Mouse (Mus musculus) Patski (cell line): Measurements from ENCODE around the gene Rapgef3. TPM values are rescaled to one million over a fixed set of nuclear protein-coding genes. Genes with fewer than 3 reads are reported as not detected.

Source experiments
- ATAC-seq: fragments of 100-300 bp; one replicate; pipeline ENCODE4 v1.8.0; 2021
- CTCF ChIA-PET: fragments of 350-600 bp; sonication (Branson Sonifier 250); formaldehyde crosslinking; loops from one replicate; lab custom pipeline; 2022; ENCODE audit warnings: inconsistent platforms; lab: Charles Lee
- POLR2A ChIA-PET: fragments of 350-600 bp; sonication (Branson Sonifier 250); formaldehyde crosslinking; loops from one replicate; lab custom pipeline; 2022; ENCODE audit warnings: antibody characterized with exemption, inconsistent platforms; lab: Charles Lee
- DNase-seq: peaks from one replicate; pipeline ENCODE4 v3.0.0-alpha.2; 2011; ENCODE audit warnings: low read depth, low spot score
- H3K27me3 ChIP-seq: fragments of 371-371 bp; one replicate; pipeline ENCODE4 v1.5.1; 2021
- CTCF ChIP-seq: fragments of 100-300 bp; IDR thresholded peaks from one replicate; pipeline ENCODE4 v1.5.1; 2021
- in situ Hi-C: fragments of 300-500 bp; cut with MboI; formaldehyde crosslinking; loops from 3 replicates; pipeline ENCODE4 v1.11.1; 2018; ENCODE audit warnings: low pct_unique_long_range_greater_than_20kb, mixed read lengths
- polyA plus RNA-seq: library from polyadenylated mRNA; unstranded; gene quantifications from one replicate; pipeline ENCODE4 v1.2.3, GENCODE M21; 2021

Gene Rapgef3
- polyA plus RNA-seq, 1 experiment from 2014 or later, result 22.4 TPM

DNA sequence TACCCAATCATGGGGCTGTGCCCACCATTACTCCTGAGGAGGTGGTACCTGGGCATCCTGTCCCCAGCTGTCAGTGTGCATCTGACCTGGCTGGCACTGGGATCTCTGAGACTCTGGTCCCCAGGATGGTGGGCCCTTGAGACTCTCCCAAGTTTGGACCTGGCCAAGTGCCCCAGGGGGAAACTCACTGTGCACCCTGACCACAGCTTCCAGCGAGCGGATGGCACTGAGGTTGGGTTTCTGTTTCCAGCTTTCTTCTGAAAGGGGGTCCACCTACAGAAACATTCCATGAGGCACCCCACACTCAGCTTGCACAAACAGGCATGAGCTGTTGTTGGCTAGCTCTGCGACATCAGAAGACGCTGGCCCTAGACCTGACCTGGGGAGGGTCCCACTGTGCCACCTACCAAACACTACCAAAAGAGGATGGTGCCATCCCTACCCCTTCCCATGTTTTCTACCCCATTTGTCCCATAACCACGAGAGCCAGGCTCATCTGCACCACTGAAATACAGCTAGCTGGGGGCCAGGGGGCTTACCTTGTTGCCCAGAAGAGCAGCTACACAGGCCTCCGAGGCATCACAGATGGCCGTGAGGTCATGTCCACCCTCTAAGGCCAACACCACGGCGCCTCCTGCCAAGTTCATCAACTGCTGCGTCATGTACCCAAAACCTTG, 27.9 kb upstream of the Rapgef3 start:
- CTCF ChIA-PET, result interaction anchor here (0.9 to 3.0 kb wide), 3 partner anchors 13 to 54 kb away, joined by 3 to 11 read pairs (median 10); no protein-coding TSS in a partner anchor

DNA sequence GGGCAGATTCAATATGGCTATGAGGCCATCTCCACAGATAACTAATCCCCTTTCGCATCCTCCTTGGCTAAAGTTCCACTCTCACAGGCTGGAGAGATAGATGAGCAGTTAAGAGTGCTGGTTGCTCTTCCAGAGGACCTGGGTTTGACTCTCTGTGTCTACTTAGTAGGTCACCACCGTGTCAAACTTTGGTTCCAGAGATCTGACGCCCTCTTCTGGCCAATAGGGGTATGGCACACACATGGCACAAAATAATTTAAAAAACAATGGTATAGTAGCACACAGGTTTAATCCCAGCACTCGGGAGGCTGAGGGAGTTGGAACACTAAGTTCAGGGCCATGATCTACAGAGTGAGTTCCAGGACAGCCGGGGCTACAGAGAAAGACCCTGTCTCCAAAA, 26.5 kb upstream of the Rapgef3 start:
- ChIA-PET CTCF (interaction anchor here (0.8 to 3.0 kb wide), 7 partner anchors 16 to 56 kb away, joined by 3 to 11 read pairs (median 4); no protein-coding TSS in a partner anchor), POLR2A (interaction anchor here (0.9 to 1.9 kb wide), 3 partner anchors 9 to 27 kb away, joined by 4 to 5 read pairs (median 4); no protein-coding TSS in a partner anchor)
- TF ChIP-seq CTCF, result no peak

More for the DNA sequence above, 27.9 kb upstream of the Rapgef3 start:
- POLR2A ChIA-PET, result interaction anchor here (0.9 kb wide), 1 partner anchor 15 kb away, joined by 3 read pairs; no protein-coding TSS in a partner anchor
- DNase-seq, result no peak
- no peaks in the 10 kb centered on the region for H3K27me3 ChIP-seq
- in situ Hi-C loops, result no loop called here
- no peak for TF ChIP-seq CTCF
- ATAC-seq, result no peak

DNA sequence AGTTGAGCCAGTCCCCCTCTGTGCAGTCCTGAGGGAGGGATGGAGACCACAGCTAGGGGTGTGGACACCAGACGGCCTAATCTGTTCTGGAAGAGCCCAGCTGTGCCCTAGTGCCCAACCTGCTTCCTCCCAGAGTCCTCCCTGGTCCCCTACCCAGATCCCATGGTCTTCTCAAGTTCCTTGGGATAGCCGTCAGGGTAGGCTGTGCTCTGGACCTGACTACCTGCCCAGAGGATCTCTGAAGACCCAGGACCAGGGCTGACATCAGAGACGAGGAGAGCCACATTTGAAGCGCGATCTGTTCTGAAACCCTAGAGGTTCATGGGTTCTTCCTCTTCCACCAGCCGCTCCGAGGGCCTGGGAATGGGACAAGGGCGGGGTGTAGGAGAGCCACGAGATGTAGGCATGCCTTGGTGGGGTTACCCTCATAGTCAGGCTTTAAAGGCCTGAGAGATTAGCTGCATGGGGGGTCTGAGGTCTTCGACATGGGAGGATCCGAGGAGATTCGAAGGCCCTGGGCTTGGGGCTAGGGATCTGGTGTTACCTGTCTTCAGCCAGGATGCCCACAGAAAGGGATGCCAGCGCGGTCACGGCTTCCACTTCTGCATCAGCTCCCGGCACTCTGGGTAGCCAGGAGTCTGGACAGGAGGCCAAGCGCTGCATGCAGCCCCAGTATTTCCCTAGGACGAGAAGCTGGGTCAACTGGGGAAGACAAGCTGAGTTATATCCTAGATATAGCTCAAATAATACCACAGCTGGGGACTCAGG, 25.8 kb upstream of the Rapgef3 start:
- CTCF ChIA-PET, result interaction anchor here (0.8 to 3.0 kb wide), 8 partner anchors 11 to 57 kb away, joined by 3 to 11 read pairs (median 4); no protein-coding TSS in a partner anchor
- DNase-seq (no peak), ATAC-seq (no peak)
- H3K27me3 ChIP-seq, result no peaks in the 10 kb centered on the region
- POLR2A ChIA-PET, result interaction anchor here (0.7 to 1.9 kb wide), 4 partner anchors 10 to 28 kb away, joined by 3 to 5 read pairs (median 4); no protein-coding TSS in a partner anchor
- no peak for TF ChIP-seq CTCF
- in situ Hi-C loops, result loop anchor here (5.0 kb wide), 1 partner anchor 54 kb away; no protein-coding TSS in a partner anchor

More for the DNA sequence above, 26.5 kb upstream of the Rapgef3 start:
- in situ Hi-C loops, result loop anchor here (5.0 kb wide), 1 partner anchor 53 kb away; no protein-coding TSS in a partner anchor
- DNase-seq, result no peak
- no peaks in the 10 kb centered on the region for H3K27me3 ChIP-seq
- ATAC-seq, result no peak

DNA sequence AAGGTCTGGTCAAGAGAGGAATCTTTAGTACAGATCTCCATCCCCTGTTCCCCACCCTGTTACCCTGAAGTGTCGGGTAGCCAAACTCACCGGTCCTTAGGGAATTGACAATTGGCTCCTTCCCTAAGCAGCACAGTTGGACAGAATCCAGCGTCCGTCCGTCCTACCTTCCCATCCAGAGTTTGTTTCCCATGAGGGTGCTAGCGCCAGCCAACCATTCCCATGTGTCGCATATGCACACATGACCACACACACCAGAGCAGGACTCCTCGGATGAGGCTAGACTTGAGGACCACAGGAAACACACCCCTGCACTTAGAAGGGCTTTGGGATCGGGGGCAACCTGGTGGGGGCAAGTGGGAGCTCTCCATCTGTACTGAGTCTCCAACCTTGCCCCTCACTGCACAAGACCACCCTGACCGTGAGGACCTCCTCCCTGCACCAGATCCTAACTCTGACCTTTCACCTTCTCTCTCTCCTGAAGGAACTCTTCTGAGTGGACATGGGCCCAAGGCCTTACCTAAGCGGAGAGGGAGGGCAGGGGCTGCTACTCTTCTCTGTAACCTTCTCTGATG, 23.4 kb upstream of the Rapgef3 start:
- in situ Hi-C loops, result loop anchor here (5.0 kb wide), 1 partner anchor 56 kb away; no protein-coding TSS in a partner anchor
- DNase-seq (no peak), ATAC-seq (no peak)
- TF ChIP-seq CTCF, result no peak
- H3K27me3 ChIP-seq, result no peaks in the 10 kb centered on the region
- CTCF ChIA-PET, result interaction anchor here (0.8 to 2.0 kb wide), 6 partner anchors 10 to 60 kb away, joined by 3 to 10 read pairs (median 4); no protein-coding TSS in a partner anchor
- POLR2A ChIA-PET, result interaction anchor here (0.8 to 1.7 kb wide), 8 partner anchors 9 to 59 kb away, joined by 3 to 7 read pairs (median 4); no protein-coding TSS in a partner anchor

DNA sequence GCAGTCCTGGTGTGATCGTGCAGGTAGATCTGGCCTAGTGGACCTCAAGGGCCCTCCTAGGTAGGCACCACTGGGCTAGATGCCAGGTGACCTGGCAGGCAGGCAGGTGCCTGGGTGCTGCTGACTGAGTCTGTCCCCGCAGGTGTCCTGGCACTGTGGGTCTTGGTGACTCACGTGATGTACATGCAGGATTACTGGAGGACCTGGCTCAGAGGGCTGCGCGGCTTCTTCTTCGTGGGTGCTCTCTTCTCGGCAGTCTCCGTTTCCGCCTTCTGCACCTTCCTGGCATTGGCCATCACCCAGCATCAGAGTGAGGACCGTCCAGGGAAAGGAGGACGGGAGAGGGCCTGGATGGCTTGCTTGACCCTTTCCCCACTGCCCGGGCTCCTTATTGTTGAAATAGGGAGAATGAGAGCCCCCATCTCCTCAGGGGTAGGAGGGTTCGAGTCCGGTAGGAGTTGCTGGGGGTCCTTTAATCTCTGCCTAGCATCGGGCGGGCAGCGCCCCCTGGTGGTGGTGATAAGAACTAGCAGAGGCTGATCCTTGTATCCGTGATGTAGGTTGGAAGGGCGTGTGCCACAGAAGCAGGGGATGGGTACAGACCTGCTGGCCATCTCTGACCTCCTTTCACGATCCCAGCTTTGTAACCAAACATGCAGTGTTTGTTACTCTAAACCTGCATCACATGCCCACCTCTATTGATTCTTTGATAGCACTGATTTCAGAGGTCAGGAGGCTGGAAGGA, 22.2 kb upstream of the Rapgef3 start:
- POLR2A ChIA-PET, result interaction anchor here (1.1 to 1.7 kb wide), 7 partner anchors 10 to 60 kb away, joined by 3 to 7 read pairs (median 4); no protein-coding TSS in a partner anchor
- in situ Hi-C loops, result loop anchor here (5.0 kb wide), 1 partner anchor 57 kb away; no protein-coding TSS in a partner anchor
- no peak for TF ChIP-seq CTCF
- H3K27me3 ChIP-seq, result no peaks in the 10 kb centered on the region
- ATAC-seq (no peak), DNase-seq (no peak)
- CTCF ChIA-PET, result interaction anchor here (0.8 to 2.0 kb wide), 7 partner anchors 9 to 71 kb away, joined by 3 to 10 read pairs (median 4); no protein-coding TSS in a partner anchor

DNA sequence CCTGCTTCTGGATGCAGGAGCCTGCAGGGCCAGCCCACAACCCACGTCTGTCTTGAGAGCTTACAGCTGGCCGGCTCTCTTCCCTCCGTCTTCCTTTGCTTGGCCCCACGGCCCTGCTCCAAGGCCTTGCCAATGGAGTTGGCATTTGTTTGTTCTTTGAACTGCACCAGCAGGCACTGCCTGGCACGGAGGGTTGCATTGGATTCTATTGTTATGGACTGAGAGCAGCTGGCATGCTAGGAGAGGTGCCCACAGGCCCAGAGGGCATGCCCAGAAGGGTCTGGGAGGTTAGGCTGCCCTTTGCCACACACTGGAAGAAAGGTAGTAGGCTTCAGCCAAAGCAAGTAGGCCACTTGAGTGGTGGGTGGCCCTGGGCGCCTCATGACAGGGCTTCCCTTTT, 21.0 kb upstream of the Rapgef3 start:
- POLR2A ChIA-PET, result interaction anchor here (0.9 to 1.5 kb wide), 4 partner anchors 8 to 61 kb away, joined by 3 to 4 read pairs (median 4); no protein-coding TSS in a partner anchor
- H3K27me3 ChIP-seq, result no peaks in the 10 kb centered on the region
- TF ChIP-seq CTCF, result no peak
- DNase-seq (no peak), ATAC-seq (no peak)
- CTCF ChIA-PET, result interaction anchor here (4.0 kb wide), 1 partner anchor 61 kb away, joined by 14 read pairs; no protein-coding TSS in a partner anchor
- in situ Hi-C loops, result no loop called here

DNA sequence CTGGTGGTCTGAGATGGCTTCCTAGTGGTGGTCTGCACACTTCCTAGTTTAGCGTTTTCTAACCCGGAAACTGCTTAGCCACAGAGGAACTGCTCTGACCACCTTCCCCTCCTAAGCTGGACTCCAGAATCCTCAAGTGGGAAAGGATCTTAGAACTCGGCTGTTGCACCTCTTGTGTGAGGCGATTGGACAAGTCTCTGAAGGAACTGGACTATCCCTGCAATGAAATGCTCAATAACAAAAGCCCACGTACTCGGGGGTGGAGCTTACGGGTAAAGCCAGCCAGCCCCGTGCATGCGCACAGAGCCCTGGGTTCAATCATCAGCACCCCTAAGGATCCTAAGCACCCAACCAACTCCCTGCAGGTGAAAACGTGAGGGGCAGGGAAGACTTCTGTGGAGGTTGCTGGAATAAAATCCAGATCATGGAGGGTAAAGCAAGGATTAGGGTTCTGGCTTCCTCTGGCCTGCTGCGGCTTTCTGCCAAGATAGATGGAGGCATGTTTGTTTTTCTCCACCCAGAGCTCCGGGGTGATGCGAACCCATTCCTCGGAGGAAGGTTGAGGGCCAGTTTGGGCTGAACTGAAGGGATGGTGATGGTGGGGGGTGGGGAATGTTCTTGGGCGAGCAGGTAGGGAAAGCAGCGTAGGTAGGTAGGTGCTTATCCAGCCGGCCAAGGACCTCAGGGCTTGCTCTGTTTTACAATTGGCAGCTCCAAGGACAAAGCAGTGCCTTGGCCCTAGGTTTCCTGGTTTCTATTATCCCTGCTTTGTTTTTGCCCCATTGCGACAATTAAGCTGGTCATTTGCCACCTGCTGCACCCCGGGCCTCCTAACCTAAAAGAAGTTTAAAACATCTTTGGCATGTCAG, 20.3 kb upstream of the Rapgef3 start:
- CTCF ChIA-PET, result interaction anchor here (0.7 to 4.0 kb wide), 2 partner anchors 62 to 94 kb away, joined by 3 to 14 read pairs; no protein-coding TSS in a partner anchor
- in situ Hi-C loops, result no loop called here
- no peak for DNase-seq
- no peaks in the 10 kb centered on the region for H3K27me3 ChIP-seq
- no peak for ATAC-seq
- POLR2A ChIA-PET, result interaction anchor here (0.9 to 1.5 kb wide), 4 partner anchors 7 to 62 kb away, joined by 3 to 4 read pairs (median 4); no protein-coding TSS in a partner anchor
- TF ChIP-seq CTCF, result no peak

DNA sequence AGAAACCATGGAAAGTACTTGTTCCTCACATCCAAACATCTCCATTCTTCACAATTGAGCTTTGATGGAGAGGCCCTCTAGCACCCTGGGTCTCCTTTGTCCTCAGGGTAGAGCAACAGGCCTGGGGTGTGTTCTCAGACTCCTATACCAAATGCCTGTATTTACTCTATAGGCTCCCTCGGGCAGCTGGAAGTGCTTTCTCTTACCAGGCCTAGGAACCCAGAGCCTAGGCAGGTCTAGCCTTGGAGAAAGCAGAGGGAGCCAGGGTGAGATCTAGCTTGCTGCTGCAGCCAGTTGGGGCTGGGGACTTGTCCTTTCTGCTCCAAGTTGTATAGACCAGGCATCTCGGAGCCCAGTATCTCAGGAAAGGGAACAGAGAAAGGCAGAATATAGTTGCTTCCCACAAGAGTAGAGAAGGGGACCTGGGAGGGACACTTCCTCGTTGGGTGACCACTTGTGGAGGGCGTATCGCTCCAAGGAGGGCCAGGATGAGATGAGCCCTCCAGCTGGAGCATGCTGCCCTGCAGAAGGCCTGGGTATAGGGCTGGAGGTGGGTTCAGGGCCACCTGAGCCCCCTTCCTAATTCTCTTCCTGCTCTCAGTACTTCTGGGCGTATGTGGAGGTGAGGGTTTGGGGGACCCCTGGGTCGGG, 19.5 kb upstream of the Rapgef3 start:
- in situ Hi-C loops, result no loop called here
- no peak for TF ChIP-seq CTCF
- no peaks in the 10 kb centered on the region for H3K27me3 ChIP-seq
- DNase-seq (no peak), ATAC-seq (no peak)
- POLR2A ChIA-PET, result interaction anchor here (1.4 to 1.5 kb wide), 2 partner anchors 42 to 61 kb away, joined by 4 read pairs; no protein-coding TSS in a partner anchor
- CTCF ChIA-PET, result interaction anchor here (1.3 to 4.0 kb wide), 3 partner anchors 11 to 63 kb away, joined by 3 to 14 read pairs (median 4); no protein-coding TSS in a partner anchor
